Mouse (Mus musculus) urinary bladder, postnatal 25 days (tissue): ENCODE measurements around the gene Cep112.

Experiments used
- DNase-seq: peaks from one replicate; pipeline ENCODE4 v3.0.0; 2022; ENCODE audit warnings: low spot score

Cep112 gene

GRCm38 (mm10) chr11:108877520-108877919 lies 452.5 kb downstream of the Cep112 start:
- no peak for DNase-seq

GRCm38 (mm10) chr11:108880546-108880945 lies 455.6 kb downstream of the Cep112 start:
- DNase-seq, result no peak

GRCm38 (mm10) chr11:108881662-108882061 lies 456.7 kb downstream of the Cep112 start:
- no peak for DNase-seq

DNA sequence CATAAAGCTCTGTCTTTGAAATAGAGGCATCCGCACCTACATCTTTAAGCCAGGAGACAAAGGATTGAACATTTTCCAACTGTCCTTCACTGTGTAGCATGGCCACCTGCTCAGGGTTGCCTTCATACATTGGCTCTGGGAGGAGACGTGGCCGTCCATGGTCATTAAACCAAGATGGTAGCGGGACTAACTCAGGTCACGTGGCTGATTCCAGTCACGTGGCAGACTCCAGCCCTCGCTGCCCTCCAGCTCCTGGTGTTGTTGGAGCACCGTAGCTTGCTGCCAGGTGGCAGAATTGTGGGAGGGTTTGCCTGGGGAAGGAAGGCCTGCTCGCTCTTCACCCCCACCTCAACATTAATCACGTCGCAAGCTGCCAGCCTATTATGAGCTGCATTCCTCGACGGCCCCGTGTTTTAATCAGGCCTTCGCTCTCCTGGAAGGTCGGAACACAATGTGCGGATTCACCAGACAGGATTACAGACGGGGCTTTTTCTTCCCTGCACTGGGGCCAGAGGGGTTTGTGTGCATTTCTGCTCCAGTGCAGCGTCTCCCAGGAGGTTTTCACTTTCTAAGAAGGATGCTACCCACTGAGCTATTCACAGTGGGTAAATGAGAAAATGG lies 460.4 kb downstream of the Cep112 start:
- DNase-seq, result no peak

DNA sequence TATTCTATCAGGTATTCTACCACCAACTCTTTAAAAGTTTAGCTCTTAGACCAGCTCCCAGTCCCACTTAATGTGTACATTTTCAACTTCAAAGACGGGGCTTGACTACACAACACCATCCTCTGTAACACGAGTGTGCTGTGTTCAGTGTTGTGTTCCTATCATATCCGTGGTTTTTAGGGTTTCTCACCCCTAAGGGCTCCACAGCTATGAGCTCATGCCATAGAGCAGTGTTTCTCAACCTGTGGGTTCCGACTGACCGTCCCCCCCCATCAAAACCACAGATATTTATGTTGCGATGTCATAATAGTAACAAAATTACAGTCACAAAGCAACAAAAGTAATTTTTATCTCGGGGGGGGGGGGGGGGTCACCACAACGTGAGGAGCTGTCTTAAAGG lies 461.1 kb downstream of the Cep112 start:
- no peak for DNase-seq

GRCm38 (mm10) chr11:108889121-108889520 lies 464.1 kb downstream of the Cep112 start:
- DNase-seq, result no peak

- no peak for DNase-seq
Observed at GRCm38 (mm10) chr11:108890544-108890943, 465.6 kb downstream of the Cep112 start.

- DNase-seq, result peak; percentile 19
Observed at GRCm38 (mm10) chr11:108891111-108891870, 466.3 kb downstream of the Cep112 start.

- DNase-seq, result no peak
Observed at GRCm38 (mm10) chr11:108891871-108892380, 466.9 kb downstream of the Cep112 start.

DNA sequence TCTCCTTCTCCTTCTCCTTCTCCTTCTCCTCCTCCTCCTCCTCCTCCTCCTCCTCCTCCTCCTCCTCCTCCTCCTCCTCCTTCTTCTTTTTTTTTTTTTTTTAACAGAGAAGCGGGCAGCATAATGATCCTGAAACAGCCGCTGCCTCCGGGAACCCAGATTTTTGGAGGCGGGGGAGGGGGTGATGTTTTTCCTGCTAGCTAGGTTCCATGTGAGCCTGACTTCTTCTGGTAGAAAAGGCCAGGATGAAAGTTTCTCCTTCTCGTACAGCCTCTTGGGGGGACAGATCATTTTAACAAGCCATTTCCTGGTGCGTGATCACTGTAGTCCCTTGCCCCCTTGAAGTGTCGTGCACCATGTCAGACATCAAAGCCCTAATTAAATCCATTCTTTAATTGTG lies 467.4 kb downstream of the Cep112 start:
- DNase-seq, result no peak

GRCm38 (mm10) chr11:108893232-108893790 lies 468.3 kb downstream of the Cep112 start:
- DNase-seq, result no peak

- DNase-seq, result no peak
Observed at GRCm38 (mm10) chr11:108893855-108894510, 469.0 kb downstream of the Cep112 start.

DNA sequence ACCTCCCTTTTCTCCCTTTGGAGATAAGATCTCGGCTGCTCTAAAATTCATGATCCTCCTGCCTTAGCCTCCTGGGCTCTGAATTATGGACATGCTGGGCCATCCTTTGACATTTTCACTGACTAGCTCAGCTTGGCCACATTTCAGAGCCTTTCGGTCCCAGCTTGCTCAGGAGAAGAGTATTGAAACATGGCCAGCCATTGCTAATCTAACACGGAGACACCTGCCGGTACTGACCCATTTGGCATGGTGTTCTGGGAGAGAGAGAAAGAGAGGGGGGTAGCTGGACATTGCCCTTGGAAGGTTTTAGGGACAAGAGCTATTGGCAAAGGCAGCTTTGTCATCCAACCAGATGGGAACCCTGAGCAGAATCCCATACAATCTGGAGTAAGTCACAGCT lies 472.0 kb downstream of the Cep112 start:
- DNase-seq, result no peak

DNA sequence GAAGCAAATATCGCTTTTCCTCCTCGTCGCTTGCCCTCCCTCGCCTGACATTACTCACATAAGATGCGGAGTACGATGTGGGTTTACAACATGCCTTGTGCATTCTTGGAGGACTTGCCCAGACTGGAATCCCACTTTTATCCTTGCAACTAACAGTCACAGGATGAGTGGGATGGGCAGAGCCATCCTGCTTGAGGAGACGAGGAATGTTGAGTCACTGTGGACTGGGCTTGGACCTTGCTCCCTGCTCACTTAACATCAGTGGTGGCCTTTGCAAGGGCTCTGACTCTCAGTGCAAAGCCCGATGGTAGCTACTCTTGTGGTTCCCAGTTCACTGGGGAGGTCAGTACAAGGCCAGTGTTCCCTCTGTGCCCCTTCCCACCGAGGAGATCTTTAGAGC lies 473.1 kb downstream of the Cep112 start:
- no peak for DNase-seq

GRCm38 (mm10) chr11:108898483-108898882 lies 473.5 kb downstream of the Cep112 start:
- no peak for DNase-seq

DNA sequence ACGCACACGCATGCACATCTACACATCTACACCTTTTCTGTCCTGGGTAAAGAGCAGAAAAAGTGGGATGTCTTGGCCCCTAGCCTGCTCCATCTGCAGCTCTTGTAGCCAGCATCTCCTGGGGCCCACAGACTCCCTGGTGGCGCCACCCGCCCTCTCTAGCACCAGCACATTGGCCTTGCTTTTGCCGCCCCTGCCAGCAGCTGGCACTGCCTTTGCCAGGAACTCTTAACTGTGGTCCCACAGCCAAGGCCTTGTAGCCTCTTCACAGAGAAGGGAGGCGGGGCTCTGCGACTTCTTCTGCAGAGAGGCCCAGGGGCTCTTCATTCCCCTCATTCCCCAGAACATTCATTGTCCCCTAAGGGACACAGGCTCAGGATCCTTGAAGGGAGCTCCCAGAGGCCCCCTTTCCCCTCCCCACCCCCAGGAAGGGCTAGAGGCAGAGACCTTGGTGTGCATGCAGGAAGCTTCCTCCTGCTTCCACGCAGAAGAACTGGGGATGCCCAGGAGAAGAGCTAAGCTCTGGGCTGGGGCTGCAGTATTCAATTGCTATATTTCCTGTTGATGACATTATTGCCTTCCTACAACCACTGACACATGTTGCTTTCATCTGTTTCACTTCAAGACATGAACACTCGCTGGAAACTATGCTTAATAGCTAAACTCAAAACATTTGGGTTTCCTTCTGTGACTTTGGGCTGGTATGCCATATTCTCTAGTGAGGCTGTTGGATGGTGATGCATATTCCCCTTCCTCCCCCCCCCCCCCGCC lies 475.9 kb downstream of the Cep112 start:
- DNase-seq, result no peak

- no peak for DNase-seq
Observed at GRCm38 (mm10) chr11:108901670-108902069, 476.7 kb downstream of the Cep112 start.

DNA sequence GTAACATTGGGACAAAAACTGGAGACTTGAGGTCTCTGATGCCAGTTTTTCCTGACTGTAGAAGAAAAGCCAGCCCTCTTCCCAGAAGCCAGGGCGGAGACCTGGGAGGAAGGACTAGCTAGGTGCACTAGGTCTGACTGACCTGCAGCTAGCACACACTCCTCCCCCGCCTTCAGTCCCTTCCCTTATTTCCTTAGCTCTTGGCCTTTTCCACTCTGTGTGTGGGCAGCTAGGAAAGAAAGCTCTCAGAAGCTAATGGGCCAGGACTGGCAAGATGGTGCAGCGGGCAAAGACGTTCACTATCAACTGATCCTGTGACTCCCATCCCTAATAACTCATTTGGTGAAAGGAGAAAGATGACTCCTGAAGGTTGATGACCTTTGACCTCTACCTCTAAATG lies 477.3 kb downstream of the Cep112 start:
- no peak for DNase-seq

DNA sequence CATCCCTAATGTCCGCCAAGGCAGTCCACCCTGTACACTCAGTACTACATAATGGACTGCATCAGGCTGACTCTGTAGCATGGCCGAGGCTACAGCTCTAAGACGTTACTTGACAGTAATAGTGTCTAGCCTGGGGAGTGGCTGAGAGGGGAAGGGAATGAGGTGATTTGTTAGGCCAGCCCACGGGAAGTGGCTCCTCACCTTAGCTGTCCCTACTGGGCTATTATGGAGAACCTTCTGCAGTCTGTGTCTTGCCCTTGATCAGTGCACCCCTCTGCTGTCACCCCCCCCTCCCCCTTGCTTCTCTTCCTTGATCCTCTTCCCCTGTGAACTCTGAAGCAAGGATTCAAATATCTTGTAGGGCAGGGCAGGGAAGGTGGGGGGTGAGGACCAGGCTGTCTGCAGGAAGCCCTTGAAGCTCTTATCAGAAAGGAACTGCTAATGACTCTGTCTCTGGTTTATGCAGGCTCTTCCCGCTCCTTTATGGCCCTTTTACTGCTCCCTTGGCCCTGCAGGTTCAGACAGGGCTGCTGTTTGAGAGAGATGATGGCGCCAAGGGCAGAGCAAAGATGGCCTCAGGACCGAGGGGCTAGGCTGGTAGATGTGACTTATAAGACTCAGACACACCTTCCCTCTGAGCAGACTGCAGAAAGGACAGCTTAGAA lies 481.7 kb downstream of the Cep112 start:
- no peak for DNase-seq

GRCm38 (mm10) chr11:108909396-108910195 lies 484.6 kb downstream of the Cep112 start:
- DNase-seq, result no peak
